Mouse (Mus musculus): Measurements from ENCODE around the gene Coa5. TPM values are rescaled to one million over a fixed set of nuclear protein-coding genes. Genes with fewer than 3 reads are reported as not detected.

Coa5 gene
- polyA plus RNA-seq, 1 experiment = 59.8 TPM

DNA sequence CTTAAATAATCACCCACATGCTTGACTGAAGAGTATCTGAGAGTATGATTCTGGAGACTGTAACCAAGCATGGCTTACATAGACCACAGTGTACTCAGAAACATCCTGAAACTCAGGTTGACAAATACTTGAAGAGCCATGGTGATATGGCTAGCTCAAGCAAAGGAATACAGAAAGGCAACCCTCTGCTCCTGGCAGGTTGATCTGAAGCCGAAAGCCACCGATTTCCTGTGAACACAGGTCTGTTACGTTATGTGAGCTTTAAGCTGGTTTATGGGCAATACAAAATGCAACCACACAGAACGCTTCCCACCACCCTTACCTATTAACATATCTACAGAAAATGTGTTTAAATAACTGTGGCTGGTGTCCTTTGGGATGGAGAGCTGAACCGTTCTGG is 39.1 kb upstream of the Coa5 start:
- no peak for DNase-seq (ENCODE audit: low read depth)
- no peak for TF ChIP-seq POLR2A (IDR thresholded peaks at IDR 0.05; ENCODE audit: borderline replicate concordance, extremely low read depth, insufficient read depth, insufficient read length, poor library complexity, severe bottlenecking)
- TF ChIP-seq CTCF (IDR thresholded peaks at IDR 0.05; ENCODE audit: borderline replicate concordance, extremely low read depth, insufficient read depth, insufficient read length) = no peak

DNA sequence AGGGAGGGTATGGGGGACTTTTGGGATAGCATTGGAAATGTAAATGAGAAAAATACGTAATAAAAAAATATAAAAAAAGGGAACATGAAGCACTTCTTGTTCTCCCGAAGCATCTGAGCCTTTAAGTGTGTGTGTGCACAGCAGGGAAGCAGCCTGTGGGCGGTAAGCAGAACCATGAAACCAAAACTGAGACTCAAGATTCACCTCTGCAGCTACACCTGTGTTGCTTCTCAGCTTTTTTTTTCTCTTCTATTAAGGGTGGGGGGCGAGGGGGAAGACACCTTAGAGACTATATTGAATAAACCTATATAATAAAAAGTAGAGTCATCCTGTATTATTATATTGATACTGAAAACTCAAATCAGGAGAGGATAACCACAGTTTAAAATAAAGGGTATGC is 37.9 kb upstream of the Coa5 start:
- TF ChIP-seq POLR2A (IDR thresholded peaks at IDR 0.05; ENCODE audit: borderline replicate concordance, extremely low read depth, insufficient read depth, insufficient read length, poor library complexity, severe bottlenecking) (no peak), CTCF (IDR thresholded peaks at IDR 0.05; ENCODE audit: borderline replicate concordance, extremely low read depth, insufficient read depth, insufficient read length) (no peak)
- DNase-seq (ENCODE audit: low read depth) = no peak

- DNase-seq (ENCODE audit: low read depth) = no peak
- TF ChIP-seq CTCF (IDR thresholded peaks at IDR 0.05; ENCODE audit: borderline replicate concordance, extremely low read depth, insufficient read depth, insufficient read length) (no peak), POLR2A (IDR thresholded peaks at IDR 0.05; ENCODE audit: borderline replicate concordance, extremely low read depth, insufficient read depth, insufficient read length, poor library complexity, severe bottlenecking) (no peak)
Measured at GRCm38 (mm10) chr1:37466322-37466995, 36.6 kb upstream of the Coa5 start.

- no peak for DNase-seq (ENCODE audit: low read depth)
- no peak for TF ChIP-seq POLR2A (IDR thresholded peaks at IDR 0.05; ENCODE audit: borderline replicate concordance, extremely low read depth, insufficient read depth, insufficient read length, poor library complexity, severe bottlenecking)
- no peak for TF ChIP-seq CTCF (IDR thresholded peaks at IDR 0.05; ENCODE audit: borderline replicate concordance, extremely low read depth, insufficient read depth, insufficient read length)
Measured at GRCm38 (mm10) chr1:37464878-37465452, 35.1 kb upstream of the Coa5 start.

GRCm38 (mm10) chr1:37457546-37457945 is 27.6 kb upstream of the Coa5 start:
- no peak for DNase-seq (ENCODE audit: low read depth)
- TF ChIP-seq CTCF (IDR thresholded peaks at IDR 0.05; ENCODE audit: borderline replicate concordance, extremely low read depth, insufficient read depth, insufficient read length) (no peak), POLR2A (IDR thresholded peaks at IDR 0.05; ENCODE audit: borderline replicate concordance, extremely low read depth, insufficient read depth, insufficient read length, poor library complexity, severe bottlenecking) (no peak)

GRCm38 (mm10) chr1:37451270-37451669 is 21.4 kb upstream of the Coa5 start:
- TF ChIP-seq POLR2A (IDR thresholded peaks at IDR 0.05; ENCODE audit: borderline replicate concordance, extremely low read depth, insufficient read depth, insufficient read length, poor library complexity, severe bottlenecking) (no peak), CTCF (IDR thresholded peaks at IDR 0.05; ENCODE audit: borderline replicate concordance, extremely low read depth, insufficient read depth, insufficient read length) (no peak)
- DNase-seq (ENCODE audit: low read depth) = no peak

- peak; percentile 35 for DNase-seq (ENCODE audit: low read depth)
- TF ChIP-seq POLR2A (IDR thresholded peaks at IDR 0.05; ENCODE audit: borderline replicate concordance, extremely low read depth, insufficient read depth, insufficient read length, poor library complexity, severe bottlenecking) = no peak
- peak; percentile 57; the same call in 1 of the 2 replicates for TF ChIP-seq CTCF (IDR thresholded peaks at IDR 0.05; ENCODE audit: borderline replicate concordance, extremely low read depth, insufficient read depth, insufficient read length)
Measured at GRCm38 (mm10) chr1:37448361-37449095, 18.6 kb upstream of the Coa5 start.

DNA sequence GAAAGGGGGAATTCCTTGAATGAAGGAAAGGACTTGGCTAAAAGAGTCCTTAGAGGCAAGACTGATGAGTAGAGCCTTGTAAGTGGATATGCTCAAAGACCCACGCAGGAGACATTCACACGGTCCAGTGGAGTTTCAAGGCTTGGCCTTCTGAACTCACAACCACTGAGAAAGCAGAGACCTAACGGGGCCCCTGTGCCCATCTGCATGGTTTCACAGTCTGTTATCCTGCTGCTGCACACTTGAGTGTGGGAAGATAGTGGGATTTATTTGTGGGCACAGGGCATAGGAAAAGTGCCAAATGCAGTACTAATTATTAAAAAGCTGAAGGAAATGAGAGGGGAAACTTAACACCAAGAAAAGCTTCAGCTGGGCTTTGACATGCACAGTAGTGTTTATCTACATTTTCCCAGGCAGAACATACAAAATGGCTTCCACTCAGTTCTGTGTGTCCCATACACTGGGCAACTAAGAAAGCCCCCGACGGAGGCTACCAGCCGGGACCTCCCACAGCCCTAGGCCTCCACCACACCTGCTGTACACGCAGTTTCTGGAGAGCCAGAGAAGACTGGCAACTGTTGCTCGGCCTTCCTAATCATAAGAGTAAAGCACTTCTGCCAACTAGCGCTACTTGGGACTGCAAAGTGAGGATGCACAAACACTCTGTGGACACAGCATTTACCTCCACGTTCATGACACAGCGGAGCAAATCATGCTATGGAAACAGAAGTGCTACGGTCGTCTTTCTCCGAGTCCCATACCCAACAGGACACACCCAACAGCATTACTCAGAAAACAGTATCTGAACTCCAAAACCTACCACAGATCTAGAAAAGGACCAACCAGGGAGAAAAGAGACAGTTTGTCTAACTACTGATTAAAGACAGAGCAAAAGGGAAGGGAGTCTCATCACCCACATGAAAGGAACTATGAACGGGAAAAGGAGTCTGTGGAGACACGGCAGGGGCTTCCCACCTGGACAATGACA is 13.2 kb upstream of the Coa5 start:
- TF ChIP-seq POLR2A (IDR thresholded peaks at IDR 0.05; ENCODE audit: borderline replicate concordance, extremely low read depth, insufficient read depth, insufficient read length, poor library complexity, severe bottlenecking) (no peak), CTCF (IDR thresholded peaks at IDR 0.05; ENCODE audit: borderline replicate concordance, extremely low read depth, insufficient read depth, insufficient read length) (no peak)
- DNase-seq (ENCODE audit: low read depth) = no peak

DNA sequence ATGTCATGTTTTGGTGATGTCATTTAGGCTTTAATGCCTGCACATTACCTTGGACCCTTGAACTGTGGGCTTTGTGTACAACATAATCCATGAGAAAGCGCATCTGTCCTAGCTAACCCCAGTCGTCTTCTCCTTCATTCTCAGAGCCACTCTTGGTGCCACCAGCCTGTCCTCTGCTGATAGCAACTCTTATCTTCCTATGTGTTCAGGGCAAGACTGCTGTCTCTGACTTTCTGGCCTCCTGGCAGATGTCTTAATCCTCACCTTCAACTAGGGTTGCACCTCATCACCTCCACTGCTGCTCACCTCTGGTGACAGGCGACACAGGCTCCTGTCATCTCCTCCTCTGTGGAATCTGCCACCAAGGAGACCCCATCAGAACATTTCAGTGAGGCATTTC is 6.5 kb upstream of the Coa5 start:
- TF ChIP-seq POLR2A (IDR thresholded peaks at IDR 0.05; ENCODE audit: borderline replicate concordance, extremely low read depth, insufficient read depth, insufficient read length, poor library complexity, severe bottlenecking) = no peak
- TF ChIP-seq CTCF (IDR thresholded peaks at IDR 0.05; ENCODE audit: borderline replicate concordance, extremely low read depth, insufficient read depth, insufficient read length) = no peak
- DNase-seq (ENCODE audit: low read depth) = no peak

DNA sequence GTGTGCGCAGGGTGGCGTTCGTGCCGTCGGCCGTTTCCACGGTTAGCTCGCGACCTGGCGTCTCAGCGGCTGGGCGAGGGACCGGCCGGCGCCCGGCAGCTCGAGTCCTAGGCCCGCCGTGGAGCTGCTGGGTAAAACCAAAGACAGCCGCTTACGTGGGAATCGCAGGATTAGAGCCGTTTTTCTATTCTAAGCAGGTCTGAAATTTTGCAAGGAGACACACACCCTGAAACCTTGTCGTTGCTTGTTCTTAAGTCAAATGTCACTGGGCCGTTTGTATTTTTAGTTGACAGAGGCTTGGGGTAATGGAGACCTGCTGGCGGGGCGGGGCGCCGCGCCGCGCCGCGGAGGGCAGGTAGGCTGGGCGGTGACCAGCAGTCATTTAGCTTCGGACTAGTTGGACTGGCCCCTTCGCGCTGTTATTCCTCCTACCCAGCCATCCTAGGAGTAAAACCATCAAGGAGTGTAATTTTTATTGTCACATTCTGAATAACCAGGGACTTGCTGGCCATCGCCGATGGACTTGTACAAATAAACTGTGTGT is 466 bp upstream of the Coa5 start:
- TF ChIP-seq CTCF (IDR thresholded peaks at IDR 0.05; ENCODE audit: borderline replicate concordance, extremely low read depth, insufficient read depth, insufficient read length) = no peak
- no peak for TF ChIP-seq POLR2A (IDR thresholded peaks at IDR 0.05; ENCODE audit: borderline replicate concordance, extremely low read depth, insufficient read depth, insufficient read length, poor library complexity, severe bottlenecking)
- no peak for DNase-seq (ENCODE audit: low read depth)
